Mouse (Mus musculus) gonadal fat pad, adult 2 months (tissue): ENCODE data around the gene Srpk2. TPM values are rescaled to one million over a fixed set of nuclear protein-coding genes. Genes with fewer than 3 reads are reported as not detected.
"Not testable (repeated sequence)": the region's sequence is repeated elsewhere in the genome, so short reads cannot be mapped to it uniquely, and the experiment has no call there.

ENCODE experiments used
- DNase-seq: peaks from one replicate; pipeline ENCODE4 v3.0.0-alpha.2; 2012; ENCODE audit warnings: low read depth
- polyA plus RNA-seq: library from polyadenylated mRNA; depleted of rRNA; stranded (reverse); fragments of >200 nt; gene quantifications from 2 replicates; pipeline ENCODE4 v1.2.3, GENCODE M21; 2012; rRNA removed

Gene Srpk2
- polyA plus RNA-seq, 1 experiment = 12.6 TPM

DNA sequence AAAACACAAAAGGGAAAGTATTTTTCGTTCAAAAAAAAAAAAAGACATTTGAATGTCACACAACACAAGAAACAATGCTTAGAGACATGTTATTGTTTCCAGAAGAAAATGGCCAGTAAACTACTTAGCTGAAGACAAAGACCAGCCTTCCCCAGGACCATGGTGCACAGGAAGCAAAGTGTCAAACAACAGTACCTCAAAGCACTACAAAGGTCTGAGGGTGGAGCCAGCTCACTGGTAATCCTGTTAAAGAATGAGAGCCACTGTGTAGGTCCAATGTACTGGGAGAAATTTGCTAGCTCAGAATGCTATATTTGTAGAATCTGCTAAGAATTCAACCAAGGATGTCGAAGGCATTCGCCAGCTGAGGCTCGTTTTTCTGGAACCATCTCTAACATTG, 177.2 kb downstream of the Srpk2 start:
- DNase-seq = no peak

DNA sequence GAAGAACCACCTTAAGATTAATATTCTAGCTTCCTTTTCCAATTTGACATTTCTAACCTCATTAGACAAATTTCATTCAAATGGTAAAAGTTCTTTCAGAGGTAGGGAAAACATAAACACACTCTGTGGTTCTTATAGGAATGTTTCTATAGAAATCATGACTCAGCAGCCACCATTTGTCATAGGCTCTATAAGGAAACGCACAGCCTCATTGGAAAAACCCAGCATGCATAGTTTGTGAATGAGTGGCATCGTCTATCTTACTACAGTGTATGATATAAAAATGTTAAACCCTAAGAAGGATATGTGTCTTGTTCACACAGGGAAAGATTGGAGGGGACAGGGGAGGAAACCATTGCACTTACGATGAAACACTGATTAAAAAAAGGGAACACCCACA, 178.8 kb downstream of the Srpk2 start:
- DNase-seq = no peak

DNA sequence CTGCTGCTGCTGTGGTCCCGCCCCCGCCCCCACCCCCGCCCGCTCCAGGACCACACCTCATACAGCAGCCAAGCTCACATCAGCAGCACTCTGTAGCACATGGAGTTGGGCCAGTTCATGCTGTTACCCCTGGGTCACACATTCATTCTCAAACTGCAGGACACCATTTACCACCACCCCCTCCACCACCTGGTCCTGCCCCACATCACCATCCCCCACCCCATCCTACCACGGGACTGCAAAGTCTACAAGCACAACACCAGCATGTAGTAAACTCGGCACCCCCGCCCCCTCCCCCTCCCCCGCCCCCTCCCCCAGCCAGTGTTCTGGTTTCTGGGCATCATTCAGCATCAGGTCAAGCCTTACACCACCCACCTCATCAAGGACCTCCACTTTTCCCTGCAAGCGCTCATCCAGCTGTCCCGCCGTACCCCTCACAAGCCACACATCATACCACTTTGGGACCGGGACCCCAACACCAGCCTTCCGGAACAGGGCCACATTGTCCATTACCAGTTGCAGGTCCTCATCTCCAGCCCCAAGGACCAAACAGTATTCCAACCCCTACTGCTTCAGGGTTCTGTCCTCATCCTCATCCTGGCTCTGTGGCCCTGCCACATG, 182.0 kb downstream of the Srpk2 start:
- no peak for DNase-seq

DNA sequence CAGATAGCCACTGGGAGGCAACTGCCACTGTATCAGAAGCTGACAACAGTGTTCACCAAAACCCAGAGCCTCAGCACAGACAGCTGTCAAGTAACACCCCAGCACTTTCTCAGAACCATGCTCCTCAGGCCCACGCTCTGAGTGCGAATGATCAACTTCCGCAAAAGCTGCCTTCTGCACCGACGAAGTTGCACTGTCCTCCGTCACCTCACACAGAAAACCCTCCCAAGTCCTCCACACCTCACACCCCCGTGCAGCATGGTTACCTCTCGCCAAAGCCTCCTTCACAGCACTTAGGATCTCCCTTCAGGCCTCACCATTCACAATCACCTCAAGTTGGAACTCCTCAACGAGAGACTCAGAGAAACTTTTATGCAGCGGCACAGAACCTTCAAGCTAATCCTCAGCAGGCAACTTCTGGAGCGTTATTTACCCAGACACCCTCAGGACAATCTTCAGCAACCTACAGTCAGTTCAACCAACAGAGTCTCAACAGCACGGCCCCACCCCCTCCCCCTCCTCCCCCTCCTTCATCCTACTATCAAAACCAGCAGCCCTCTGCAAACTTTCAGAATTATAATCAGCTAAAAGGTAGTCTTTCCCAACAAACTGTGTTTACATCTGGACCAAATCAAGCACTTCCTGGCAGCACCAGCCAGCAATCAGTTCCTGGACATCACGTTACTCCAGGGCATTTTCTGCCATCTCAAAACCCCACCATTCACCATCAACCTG, 182.7 kb downstream of the Srpk2 start:
- DNase-seq = no peak

DNA sequence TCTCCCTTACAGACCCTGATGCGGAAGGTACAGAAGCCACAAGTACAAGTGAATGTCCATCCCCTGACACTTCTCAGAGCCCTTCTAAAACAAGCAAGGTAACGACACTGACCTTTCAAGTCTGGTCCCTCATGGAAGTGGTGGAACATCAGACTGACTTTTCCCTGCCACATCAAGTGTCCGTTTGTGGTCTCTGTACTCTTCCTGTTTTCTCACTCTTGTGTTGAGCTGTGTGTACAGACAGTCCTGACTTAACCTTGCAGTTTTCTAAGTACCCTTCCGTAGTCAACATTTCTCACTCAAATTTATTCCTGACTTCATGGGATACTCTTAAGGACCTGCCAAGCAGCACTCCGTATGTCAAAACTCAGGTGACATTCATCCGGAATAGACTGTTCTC, 183.7 kb downstream of the Srpk2 start:
- no peak for DNase-seq

DNA sequence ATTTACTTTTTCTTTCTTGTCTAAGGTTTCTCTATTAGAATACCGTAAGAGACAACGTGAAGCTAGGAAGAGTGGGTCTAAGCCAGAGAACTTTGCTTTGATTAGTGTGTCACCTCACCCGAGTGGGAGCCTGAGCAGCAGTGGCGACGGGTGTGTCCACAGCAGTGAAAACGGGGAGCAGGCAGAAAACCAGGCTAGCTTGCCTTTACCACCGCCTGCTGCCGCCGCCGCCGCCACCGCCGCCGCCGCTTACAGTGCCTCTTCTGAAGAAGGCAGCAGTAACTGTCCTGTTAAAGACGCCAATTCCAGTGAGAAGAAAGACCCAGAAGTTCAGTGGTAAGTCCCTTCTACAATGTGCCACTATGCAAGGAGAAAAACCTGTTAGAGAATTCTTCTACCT, 185.2 kb downstream of the Srpk2 start:
- DNase-seq = no peak

DNA sequence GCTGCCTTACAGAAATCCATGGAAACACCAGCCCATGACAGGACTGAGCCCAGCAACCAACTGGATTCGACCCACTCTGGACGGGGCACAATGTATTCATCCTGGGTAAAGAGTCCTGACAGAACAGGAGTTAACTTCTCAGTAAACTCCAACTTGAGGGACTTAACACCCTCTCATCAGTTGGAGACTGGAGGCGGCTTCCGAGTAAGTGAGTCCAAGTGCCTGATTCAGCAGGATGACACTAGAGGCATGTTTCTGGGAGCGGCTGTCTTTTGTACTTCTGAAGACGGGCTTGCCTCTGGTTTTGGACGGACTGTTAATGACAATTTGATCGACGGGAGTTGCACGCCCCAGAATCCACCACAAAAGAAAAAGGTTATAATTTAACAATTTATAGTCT, 186.5 kb downstream of the Srpk2 start:
- no peak for DNase-seq

DNA sequence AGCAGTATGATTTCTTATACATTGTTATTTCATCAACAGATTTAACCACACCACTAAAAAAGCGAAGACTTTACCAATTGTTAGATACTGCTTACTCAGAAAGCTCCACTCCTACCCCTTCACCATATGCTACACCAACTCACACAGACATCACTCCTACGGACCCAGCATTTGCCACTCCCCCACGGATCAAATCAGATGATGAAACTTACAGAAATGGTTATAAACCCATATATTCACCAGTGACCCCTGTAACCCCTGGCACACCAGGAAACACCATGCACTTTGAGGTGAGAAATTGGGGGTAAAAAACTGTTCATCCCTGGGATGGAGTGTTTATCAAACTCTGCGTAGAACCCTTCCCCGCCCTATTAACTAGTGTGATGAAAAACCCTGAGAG, 187.5 kb downstream of the Srpk2 start:
- no peak for DNase-seq

DNA sequence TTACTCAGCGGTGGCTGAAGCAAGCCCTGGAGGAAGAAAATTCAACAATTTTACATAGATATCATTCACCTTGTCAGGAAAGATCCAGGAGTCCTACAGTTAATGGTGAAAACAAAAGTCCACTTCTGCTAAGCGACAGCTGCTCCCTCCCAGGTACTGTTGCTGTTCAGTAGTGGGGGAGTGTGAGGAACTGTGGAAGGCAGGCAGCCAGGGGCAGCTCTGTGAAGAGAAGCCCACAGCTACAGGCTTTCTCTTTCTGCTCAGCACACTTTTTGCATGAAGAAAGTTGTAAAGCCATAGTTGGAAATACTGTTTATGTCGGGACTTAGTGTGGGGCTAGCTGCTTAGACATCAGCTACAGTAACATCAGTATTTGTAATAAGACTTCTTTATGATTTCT, 188.0 kb downstream of the Srpk2 start:
- no peak for DNase-seq

DNA sequence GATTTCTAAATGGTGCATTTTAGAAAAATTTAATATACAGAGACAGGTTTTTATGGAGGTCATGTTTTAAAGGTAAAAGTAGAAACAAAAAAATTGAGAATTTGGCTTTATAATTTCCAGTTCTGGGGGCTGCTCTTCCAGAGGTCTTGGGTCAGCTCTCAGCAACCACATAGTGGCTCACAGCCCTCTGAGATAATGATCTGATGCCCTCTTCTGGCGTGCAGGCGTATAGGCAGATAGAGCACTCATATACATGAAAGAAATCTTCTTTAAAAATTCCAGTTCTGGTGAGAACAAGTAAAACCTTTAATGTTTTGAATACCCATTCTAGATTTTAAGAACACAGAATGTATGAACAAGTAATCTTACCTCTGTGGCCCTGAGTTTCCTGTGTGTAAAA, 193.6 kb downstream of the Srpk2 start:
- DNase-seq = no peak

DNA sequence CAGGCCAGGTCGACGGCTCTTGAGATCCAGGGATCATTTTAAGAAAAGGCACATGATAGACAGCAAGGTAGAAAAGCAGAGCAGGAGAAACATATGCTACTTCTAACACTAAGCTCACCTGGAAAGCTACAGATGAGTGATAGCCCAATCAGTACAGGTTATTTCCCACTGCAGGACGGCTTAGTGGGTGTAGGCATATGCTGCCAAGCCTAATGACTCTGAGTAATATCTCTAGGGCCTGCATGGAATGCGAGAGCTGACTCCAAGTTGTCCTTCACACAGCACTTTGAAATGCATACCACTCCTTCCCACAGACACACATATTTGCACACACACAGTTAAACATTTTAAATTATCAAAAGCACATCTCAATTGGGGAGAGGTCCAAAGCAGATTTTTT, 195.2 kb downstream of the Srpk2 start:
- DNase-seq = no peak

DNA sequence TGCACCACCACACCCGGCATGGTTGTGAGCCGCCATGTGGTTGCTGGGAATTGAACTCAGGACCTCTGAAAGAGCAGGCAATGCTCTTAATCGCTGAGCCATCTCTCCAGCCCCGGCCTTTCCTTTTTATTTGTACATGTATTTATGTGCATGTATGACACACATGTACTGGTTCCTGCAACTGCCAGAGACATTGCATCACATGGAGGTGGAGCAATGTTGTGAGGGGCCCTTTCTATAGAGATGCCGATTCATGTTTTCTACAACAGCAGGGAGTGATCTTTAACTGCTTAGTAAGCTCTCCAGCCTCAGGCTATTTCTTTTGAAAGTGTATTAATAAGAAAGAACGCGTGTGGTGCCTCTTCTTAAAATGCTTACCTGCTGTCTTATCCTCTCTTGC, 200.6 kb downstream of the Srpk2 start:
- DNase-seq = no peak

DNA sequence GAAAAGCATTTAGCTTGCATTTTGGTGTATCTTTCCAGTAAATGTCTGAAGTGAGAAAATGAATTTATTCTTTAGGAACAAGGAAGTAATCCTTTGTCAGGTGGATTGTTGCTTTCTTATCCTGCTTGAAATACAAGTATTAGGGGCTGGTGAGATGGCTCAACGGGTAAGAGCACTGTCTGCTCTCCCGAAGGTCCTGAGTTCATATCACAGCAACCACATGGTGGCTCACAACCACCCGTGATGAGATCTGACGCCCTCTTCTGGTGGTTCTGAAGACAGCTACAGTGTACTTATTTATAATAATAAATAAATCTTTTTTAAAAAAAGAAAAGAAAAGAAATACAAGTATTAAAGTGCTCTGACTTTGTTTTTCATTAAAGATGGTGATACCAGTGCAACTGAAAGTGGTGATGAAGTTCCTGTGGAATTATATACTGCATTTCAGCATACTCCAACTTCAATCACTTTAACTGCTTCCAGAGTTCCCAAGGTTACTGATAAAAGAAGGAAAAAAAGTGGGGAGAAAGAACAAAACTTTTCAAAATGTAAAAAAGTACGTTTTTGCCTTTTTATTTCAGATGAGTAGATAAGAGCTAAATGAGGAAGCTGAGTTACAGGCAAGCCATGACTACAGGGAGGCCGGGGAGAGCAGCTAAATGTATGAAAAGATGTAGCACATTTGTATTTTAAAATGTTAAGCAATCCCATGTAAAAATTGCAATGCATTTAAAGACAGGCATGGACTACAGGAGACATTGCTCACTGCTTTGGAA, 211.1 kb downstream of the Srpk2 start:
- DNase-seq = no peak

DNA sequence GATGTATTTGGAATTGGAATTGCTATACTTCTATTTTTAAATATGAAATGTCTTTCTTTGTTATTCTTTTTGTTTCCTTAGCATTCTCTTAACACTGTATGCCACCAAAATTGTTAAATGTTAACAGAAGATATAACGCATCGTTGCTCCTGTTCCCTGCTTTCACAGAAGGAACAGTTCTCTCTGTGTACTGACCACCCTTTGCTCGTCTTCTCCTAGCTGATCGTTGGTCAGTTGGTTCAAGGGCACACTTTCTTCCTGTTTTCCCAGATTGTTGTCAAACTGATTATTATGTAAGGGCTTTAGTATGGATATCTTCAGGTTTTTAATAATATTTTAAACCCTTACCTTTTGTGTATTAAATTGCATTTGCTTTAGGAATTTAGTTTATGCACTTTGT, 217.9 kb downstream of the Srpk2 start:
- DNase-seq = no peak

DNA sequence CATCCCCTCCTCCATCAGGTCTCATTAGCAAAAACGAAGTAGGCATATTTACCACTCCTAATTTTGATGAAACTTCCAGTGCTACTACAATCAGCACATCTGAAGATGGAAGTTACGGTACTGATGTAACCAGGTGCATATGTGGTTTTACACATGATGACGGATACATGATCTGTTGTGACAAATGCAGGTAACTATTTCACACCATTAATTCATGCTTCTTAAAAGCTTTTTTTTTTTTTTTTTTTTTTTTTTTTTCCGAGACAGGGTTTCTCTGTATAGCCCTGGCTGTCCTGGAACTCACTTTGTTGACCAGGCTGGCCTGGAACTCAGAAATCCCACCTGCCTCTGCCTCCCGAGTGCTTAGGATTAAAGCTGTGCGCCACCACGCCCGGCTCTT, 219.7 kb downstream of the Srpk2 start:
- no peak for DNase-seq

DNA sequence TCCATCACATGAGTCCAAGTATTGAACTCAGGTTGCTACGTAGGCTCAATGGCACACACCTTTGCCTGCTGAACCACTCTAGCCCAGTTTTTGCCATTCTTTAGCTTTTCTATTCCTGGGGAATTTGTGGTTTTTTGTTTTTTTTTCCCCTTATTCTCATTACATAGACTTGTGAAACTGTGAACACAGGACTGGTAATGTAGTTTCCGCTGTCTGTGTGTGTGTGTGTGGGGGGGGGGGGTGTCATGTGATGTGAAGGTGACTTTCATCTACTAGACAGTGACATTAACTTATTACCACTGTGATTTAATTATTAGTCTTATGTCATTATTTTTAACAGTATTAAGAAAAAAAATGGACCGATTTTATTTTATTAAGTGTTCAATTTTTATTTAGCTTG, 220.2 kb downstream of the Srpk2 start:
- DNase-seq = no peak

DNA sequence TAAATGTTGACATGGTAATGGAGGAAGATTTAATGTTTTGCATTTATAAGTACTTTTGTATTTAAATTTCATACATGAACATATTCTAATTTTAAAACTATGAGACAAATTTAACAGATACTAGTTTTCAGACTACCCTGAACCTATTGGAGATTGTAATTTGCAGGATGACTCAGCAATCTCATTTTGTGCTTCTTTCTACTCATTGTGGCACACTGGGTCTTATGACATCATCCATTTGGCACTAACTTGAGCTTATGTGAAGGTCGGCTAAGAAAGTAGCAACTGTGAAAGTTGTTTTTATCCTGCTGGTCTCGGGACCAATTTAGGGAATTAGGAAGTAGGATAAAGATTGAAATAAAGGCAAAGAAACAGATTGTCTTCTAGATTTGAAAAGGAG, 222.7 kb downstream of the Srpk2 start:
- DNase-seq = no peak

DNA sequence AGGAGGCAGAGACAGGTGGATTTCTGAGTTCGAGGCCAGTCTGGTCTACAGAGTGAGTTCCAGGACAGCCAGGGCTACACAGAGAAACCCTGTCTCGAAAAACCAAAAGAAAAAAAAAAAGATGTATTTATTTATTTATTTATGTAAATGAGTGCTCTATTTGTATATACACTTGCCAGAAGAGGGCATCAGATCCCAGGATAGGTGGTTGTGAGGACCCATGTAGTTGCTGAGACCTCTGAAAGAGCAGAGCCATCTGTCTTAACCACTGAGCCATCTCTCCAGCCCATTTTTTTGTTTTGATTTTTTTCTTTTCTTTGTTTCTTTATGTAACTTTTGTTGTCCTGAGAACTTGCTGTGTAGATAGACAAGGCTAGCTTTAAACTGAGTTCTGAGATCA, 230.9 kb downstream of the Srpk2 start:
- not testable (repeated sequence) for DNase-seq

Other genes with a start within 250 kb of the Srpk2 start
- gene Pus7, start 99.1 kb upstream of the Srpk2 start, polyA plus RNA-seq = 8.6 and 10.2 TPM in 2 replicates
- gene Rint1, start 103.1 kb upstream of the Srpk2 start, polyA plus RNA-seq = 13.1 and 16.3 TPM in 2 replicates
- gene Tomm7, start 159.5 kb upstream of the Srpk2 start, polyA plus RNA-seq = 48.2 and 61.6 TPM in 2 replicates